Mouse (Mus musculus) heart, adult 11 months (tissue): ENCODE measurements around the gene Tssk4.

Source experiments
- DNase-seq: peaks from one replicate; pipeline ENCODE4 v3.0.0; 2022

Tssk4 gene

DNA sequence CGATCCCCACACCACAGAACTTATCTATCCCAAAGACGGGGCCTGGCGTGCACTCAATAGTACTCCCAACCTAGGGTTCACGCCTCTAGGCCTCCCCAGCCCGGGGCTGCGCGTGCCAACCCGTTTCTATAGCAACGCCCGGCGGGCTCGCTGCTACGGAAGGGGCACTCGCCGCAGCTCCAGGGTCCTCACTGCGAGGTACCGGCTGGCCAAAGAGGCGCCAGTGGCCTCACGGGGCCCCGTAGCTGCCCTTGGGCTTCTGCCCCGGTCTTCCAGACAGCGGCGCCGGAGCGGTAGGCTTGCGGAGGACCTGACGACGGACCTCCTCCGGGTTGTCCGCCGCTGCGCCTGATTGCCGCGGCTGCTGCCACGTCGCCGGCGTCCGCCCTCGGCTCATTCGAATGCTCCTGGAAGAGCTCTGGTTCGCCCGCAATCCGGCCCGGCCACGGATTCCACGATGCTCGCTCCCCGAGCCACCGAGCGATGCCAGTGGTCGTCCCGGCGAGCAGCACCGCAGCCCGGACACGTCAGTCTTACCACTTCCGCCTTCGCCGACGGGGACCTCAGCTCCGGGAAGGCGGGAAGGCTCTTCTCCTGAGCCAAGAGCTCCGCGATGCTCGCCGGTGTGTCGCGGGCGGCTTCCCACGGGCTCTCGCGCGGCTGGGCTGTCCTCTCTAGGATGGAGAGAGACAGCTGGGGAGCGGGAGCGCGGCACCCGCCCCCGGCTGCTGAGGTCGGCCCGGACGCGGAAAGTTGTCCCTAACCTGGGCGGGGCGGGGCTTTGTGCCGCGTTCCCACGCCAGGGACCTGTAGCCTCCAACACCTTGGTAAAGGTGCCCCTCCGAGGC, 6.7 kb upstream of the Tssk4 start, which contains the start of gene Tm9sf1:
Tm9sf1 (minus strand) TSS at position 747 of the 848 bp plus-strand sequence.
- peak; percentile 99 for DNase-seq

DNA sequence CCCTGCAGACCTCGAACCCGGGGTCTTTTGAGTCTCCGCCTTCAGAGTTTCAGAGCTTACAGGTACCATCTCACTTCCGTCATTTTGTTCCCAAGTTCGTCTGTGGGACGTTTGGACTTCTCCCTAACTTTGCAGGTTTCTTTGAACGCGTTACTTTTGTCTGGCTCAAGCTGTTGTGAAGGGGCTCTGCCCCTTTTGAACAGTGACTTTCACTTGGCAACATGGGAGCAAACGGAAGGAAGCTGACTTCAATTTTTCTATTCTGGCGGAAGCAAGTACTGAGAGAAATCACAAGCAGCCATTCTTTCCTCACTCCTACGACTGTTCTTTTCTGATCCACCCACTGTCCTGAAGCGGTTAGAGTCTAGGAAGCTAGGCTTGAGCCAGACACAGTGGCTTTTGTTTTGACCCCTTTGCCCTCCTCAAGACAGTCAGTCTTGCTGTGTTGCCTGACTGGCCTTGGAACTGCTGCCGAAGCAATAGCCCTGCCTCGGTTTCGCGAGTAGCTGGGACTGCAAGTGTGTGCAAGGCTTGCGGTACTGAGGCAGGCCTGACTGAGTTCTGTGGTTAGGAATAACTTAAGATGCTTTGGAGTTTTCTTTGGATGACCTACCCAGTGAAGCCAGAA, 5.6 kb upstream of the Tssk4 start:
- DNase-seq: peak; percentile 89

DNA sequence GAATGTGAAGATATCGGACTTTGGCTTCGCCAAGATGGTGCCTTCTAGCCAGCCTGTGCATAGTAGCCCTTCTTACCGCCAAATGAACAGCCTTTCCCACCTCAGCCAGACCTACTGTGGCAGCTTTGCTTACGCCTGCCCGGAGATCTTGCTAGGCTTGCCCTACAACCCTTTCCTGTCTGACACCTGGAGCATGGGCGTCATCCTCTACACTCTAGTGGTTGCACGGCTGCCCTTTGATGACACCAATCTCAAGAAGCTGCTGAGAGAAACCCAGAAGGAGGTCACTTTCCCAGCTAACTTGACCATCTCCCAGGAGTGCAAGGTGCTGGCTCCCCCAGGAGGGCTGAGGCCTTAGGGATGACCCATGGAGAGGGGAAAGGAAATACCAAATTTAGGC, 1.5 kb downstream of the Tssk4 start:
- no peak for DNase-seq

GRCm38 (mm10) chr14:55656935-55657334, 7.0 kb downstream of the Tssk4 start:
- DNase-seq: no peak

- DNase-seq: no peak
Measured at GRCm38 (mm10) chr14:55658011-55658410, 8.0 kb downstream of the Tssk4 start.

GRCm38 (mm10) chr14:55659960-55660573, 10.1 kb downstream of the Tssk4 start, which contains the start of gene Mdp1:
Gene Mdp1 (minus strand): TSS chr14:55660508.
- peak; percentile 97 for DNase-seq

GRCm38 (mm10) chr14:55660636-55661035, 10.7 kb downstream of the Tssk4 start:
- no peak for DNase-seq

DNA sequence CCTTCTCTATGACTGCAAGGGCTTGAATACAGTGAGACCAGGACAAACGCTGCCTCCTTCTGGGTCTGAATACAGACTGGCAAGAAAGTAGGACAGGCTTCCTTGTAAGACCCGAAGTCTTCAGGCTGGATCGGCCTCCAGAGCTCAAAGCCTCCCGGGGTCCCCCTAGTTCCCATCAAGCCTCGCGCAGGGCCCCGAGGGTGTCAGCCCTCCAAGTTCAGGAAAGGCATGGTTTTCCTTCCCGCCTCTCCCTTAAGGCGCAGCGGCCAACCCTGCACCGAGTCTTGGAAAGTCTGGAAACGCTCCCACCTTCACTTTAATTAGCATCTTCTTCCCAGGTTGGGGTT, 21.5 kb downstream of the Tssk4 start:
- DNase-seq: no peak

GRCm38 (mm10) chr14:55671833-55672740, 22.1 kb downstream of the Tssk4 start, which contains the start of the genes Gmpr2 and Nedd8:
Gene Gmpr2 (plus strand): TSS chr14:55671941.
Gene Nedd8 (minus strand): TSS chr14:55672124.
- peak; percentile 99 for DNase-seq

GRCm38 (mm10) chr14:55672741-55673060, 22.7 kb downstream of the Tssk4 start:
- no peak for DNase-seq

GRCm38 (mm10) chr14:55677615-55678014, 27.6 kb downstream of the Tssk4 start:
- DNase-seq: peak; percentile 89

DNA sequence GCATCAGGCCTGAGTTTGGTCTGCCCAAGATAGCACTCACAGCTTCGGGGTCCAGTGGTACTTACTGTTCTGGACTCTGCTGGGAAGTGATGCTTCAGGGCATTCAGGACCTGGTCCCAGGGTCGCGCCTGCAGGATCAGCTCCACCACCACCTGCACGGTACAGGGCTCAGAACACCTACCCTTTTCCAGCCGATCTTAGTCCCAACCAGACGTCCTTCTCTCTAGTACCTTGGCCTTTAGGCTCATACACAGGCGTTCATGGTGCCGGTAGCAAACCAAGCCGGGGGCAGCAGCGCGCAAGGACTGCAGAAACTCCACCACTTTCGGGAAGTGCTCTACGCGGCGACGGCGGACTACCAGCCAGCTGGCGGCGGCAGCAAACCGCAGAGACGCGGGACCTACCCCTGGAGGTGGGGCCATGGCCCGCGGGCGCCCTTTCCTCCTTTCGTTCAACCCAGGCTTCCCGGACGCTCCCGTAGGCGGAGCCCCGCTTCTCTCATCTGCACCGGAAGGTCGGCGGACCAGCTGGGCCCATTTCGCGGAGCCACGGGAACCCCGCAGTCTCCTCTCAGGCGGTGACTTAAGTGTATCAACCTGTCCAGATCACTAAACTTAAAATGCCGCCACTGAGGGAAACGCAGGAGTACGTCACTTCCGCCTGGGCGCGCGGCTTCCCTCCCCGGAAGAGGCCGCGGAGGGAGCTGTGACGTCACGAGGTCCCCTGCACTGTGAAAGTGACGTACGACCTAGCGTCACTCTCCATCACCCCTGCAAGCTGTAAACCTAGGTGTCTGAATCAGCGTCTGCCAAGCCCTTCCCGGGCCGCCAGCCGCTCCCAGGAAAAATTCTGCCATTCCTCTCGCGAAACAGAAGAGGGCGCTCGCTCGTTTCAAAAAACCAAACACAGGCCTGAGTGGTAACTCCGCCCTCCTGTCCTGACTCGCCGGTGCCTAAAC, 31.5 kb downstream of the Tssk4 start, which contains the start of gene Tinf2:
Tinf2 (minus strand) TSS at position 661 of the 958 bp plus-strand sequence.
- DNase-seq: peak; percentile 99

DNA sequence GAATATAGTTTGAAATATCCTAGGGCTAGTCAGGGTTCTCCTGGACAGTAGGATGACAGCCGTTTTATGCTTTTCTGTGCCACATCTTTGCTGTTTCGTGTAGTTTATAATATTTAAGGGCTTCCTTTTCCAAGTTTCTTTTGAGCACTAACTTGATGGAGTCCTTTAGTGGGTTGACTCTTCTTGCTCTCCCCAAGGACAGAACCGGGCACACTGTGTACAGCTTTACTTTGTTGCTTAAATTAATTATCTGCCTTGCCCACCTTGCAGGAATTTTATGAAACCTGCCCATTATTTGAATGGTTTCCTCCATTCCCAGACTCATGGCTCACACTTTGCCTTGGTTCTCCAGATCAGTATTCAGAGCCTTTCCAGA, 32.1 kb downstream of the Tssk4 start:
- no peak for DNase-seq

DNA sequence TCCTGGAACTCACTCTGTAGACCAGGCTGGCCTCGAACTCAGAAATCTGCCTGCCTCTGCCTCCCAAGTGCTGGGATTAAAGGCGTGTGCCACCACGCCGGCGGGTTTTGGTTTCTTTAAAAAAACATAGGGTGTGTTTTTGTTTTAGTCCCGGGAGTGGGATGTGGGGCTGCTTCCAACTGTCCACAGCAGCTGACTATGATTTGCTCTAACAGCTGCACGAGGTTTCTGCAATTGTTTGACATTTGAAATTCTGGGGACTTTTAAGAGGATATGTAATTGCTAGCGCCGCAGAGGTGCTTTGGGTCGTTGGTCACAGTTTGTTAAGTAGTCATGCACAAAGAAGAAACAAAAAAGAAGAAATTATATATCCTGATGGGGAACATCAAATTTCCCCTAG, 39.4 kb downstream of the Tssk4 start:
- no peak for DNase-seq

- DNase-seq: peak; percentile 91
Measured at GRCm38 (mm10) chr14:55697226-55697625, 47.2 kb downstream of the Tssk4 start.

DNA sequence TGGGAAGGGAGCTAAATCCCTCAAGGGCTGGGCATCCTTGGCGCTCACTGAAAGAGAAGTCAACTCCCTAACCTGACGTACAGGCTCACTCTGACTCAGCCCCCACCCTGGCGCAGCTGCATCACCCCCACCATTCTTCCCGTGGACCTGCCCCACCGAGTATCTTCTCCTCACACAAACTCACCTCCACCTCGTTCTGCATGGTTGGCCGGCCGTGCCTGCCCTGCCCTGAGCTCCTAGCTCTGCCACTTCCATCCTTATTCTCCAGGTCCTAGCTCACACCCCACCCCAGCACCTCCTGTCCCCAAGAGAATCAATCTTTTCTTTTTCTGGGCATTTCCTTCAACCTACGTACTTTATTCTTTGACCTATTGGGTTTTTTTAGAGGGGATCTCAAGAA, 51.1 kb downstream of the Tssk4 start:
- DNase-seq: peak; percentile 83
